Mouse (Mus musculus) liver, embryonic 13.5 days (tissue): Measurements from ENCODE around the gene Olfr1053. TPM values are rescaled to one million over a fixed set of nuclear protein-coding genes. Genes with fewer than 3 reads are reported as not detected.
"Not testable (repeated sequence)": the region's sequence is repeated elsewhere in the genome, so short reads cannot be mapped to it uniquely, and the experiment has no call there.

Experiments
- ATAC-seq: fragments of 200-750 bp; cut with Nextera tagmentation; 2 replicates; pipeline ENCODE4 v1.8.0; 2017; ENCODE audit warnings: low read depth, mild to moderate bottlenecking, moderate number of reproducible peaks, moderate library complexity
- DNase-seq: peaks from one replicate; pipeline ENCODE4 v3.0.0; 2022
- H3K27ac ChIP-seq: fragments of 300-500 bp; sonication (generic); 2 replicates; pipeline ENCODE4 v1.5.1; 2015; ENCODE audit warnings: moderate library complexity, mild to moderate bottlenecking, inconsistent platforms
- H3K27me3 ChIP-seq: fragments of 300-500 bp; sonication (generic); 2 replicates; pipeline ENCODE4 v1.6.1; 2015; ENCODE audit warnings: mild to moderate bottlenecking, inconsistent platforms
- H3K36me3 ChIP-seq: fragments of 300-500 bp; sonication (generic); 2 replicates; pipeline ENCODE4 v1.6.1; 2015; ENCODE audit warnings: mild to moderate bottlenecking, inconsistent platforms
- H3K4me1 ChIP-seq: fragments of 300-500 bp; sonication (generic); replicated peaks from 2 replicates; pipeline ENCODE4 v1.6.1; 2015; ENCODE audit warnings: inconsistent platforms
- H3K4me2 ChIP-seq: fragments of 300-500 bp; sonication (generic); 2 replicates; pipeline ENCODE4 v1.6.1; 2015; ENCODE audit warnings: inconsistent platforms, mild to moderate bottlenecking, moderate library complexity
- H3K4me3 ChIP-seq: fragments of 300-500 bp; sonication (generic); replicated peaks from 2 replicates; pipeline ENCODE4 v1.5.1; 2015; ENCODE audit warnings: mild to moderate bottlenecking, inconsistent platforms
- H3K9ac ChIP-seq: fragments of 300-500 bp; sonication (generic); 2 replicates; pipeline ENCODE4 v1.6.1; 2015; ENCODE audit warnings: mild to moderate bottlenecking, inconsistent platforms
- H3K9me3 ChIP-seq: fragments of 300-500 bp; sonication (generic); replicated peaks from 2 replicates; pipeline ENCODE4 v1.6.1; 2016; ENCODE audit warnings: inconsistent platforms
- WGBS: fragments of 180-500 bp; shearing (Covaris S2); methylation state at CpG from one replicate; pipeline ENCODE4 v1.1.7; 2015; ENCODE audit not compliant: insufficient replicate concordance; 5-methylcytosine and 5-hydroxymethylcytosine counted together
- polyA plus RNA-seq: library from polyadenylated mRNA; unstranded; fragments of >200 nt; fragmentation: Nextera tagmentation; extraction: Ambion mirVana; gene quantifications from 2 replicates; pipeline ENCODE4 v1.2.1, GENCODE M21; 2015

Gene Olfr1053
- not detected in 2 replicates for polyA plus RNA-seq

GRCm38 (mm10) chr2:86315184-86315583 lies at the start of gene Olfr1053:
TSS of gene Olfr1053 (minus strand) at chr2:86315284.
- DNase-seq (no peak), ATAC-seq (no peak)
- Histone ChIP-seq H3K36me3 (no peaks in the 10 kb centered on the region), H3K9ac (no peak within 1 kb of the TSS), H3K4me3 (no peak within 1 kb of the TSS), H3K27ac (no peak within 1 kb of the TSS), H3K27me3 (no peaks in the 10 kb centered on the region), H3K4me1 (no peaks in the 10 kb centered on the region), H3K4me2 (no peak within 1 kb of the TSS), H3K9me3 (no peaks in the 10 kb centered on the region)
- 45% methylated on average over 3 of the region's 3 CpGs for WGBS

- H3K4me2 ChIP-seq, result no peak within 1 kb of the TSS
- H3K36me3 ChIP-seq, result no peaks in the 10 kb centered on the region
- ATAC-seq, result no peak
- no peak within 1 kb of the TSS for H3K27ac ChIP-seq
- H3K27me3 ChIP-seq, result no peaks in the 10 kb centered on the region
- no peak within 1 kb of the TSS for H3K4me3 ChIP-seq
- no peaks in the 10 kb centered on the region for H3K9me3 ChIP-seq
- no peaks in the 10 kb centered on the region for H3K4me1 ChIP-seq
- no peak for DNase-seq
- H3K9ac ChIP-seq, result no peak within 1 kb of the TSS
Measured at GRCm38 (mm10) chr2:86362369-86362768, 47.3 kb upstream of the Olfr1053 start, which contains the start of gene Olfr1056. TSS of gene Olfr1056 (minus strand) at chr2:86362469.

GRCm38 (mm10) chr2:86351751-86352150 lies 36.7 kb upstream of the Olfr1053 start:
- H3K9ac ChIP-seq, H3K27ac ChIP-seq, H3K9me3 ChIP-seq, H3K36me3 ChIP-seq, H3K4me3 ChIP-seq, ATAC-seq, H3K27me3 ChIP-seq, H3K4me2 ChIP-seq, H3K4me1 ChIP-seq, DNase-seq: not testable (repeated sequence)
- WGBS, result 77% methylated on average over 1 of the region's 1 CpGs

GRCm38 (mm10) chr2:86350184-86350583 lies 35.1 kb upstream of the Olfr1053 start, which contains the start of gene Olfr1055:
TSS of gene Olfr1055 (minus strand) at chr2:86350284.
- Histone ChIP-seq H3K9ac (no peak within 1 kb of the TSS), H3K4me1 (no peaks in the 10 kb centered on the region), H3K4me3 (no peak within 1 kb of the TSS), H3K27me3 (no peaks in the 10 kb centered on the region), H3K27ac (no peak within 1 kb of the TSS), H3K9me3 (no peaks in the 10 kb centered on the region), H3K36me3 (no peaks in the 10 kb centered on the region), H3K4me2 (no peak within 1 kb of the TSS)
- WGBS, result 80% methylated on average over 5 of the region's 5 CpGs
- no peak for DNase-seq
- ATAC-seq, result no peak

GRCm38 (mm10) chr2:86335333-86335732 lies 20.2 kb upstream of the Olfr1053 start, which contains the start of gene Olfr1054:
TSS of gene Olfr1054 (minus strand) at chr2:86335433.
- Histone ChIP-seq H3K27ac (no peak within 1 kb of the TSS), H3K4me1 (no peaks in the 10 kb centered on the region), H3K4me2 (no peak within 1 kb of the TSS), H3K36me3 (no peaks in the 10 kb centered on the region), H3K9ac (no peak within 1 kb of the TSS), H3K9me3 (no peaks in the 10 kb centered on the region), H3K4me3 (no peak within 1 kb of the TSS), H3K27me3 (no peaks in the 10 kb centered on the region)
- no peak for DNase-seq
- 79% methylated on average over 3 of the region's 3 CpGs for WGBS
- no peak for ATAC-seq

GRCm38 (mm10) chr2:86292155-86292554 lies 22.9 kb downstream of the Olfr1053 start, which contains the start of gene Olfr1052:
TSS of gene Olfr1052 (plus strand) at chr2:86292455.
- DNase-seq, result no peak
- no peaks in the 10 kb centered on the region for H3K27me3 ChIP-seq
- no peaks in the 10 kb centered on the region for H3K36me3 ChIP-seq
- ATAC-seq, result no peak
- no peak within 1 kb of the TSS for H3K27ac ChIP-seq
- no peak within 1 kb of the TSS for H3K4me2 ChIP-seq
- no peaks in the 10 kb centered on the region for H3K4me1 ChIP-seq
- no peak within 1 kb of the TSS for H3K9ac ChIP-seq
- H3K9me3 ChIP-seq, result no peaks in the 10 kb centered on the region
- no peak within 1 kb of the TSS for H3K4me3 ChIP-seq

GRCm38 (mm10) chr2:86278988-86279387 lies 36.1 kb downstream of the Olfr1053 start, which contains the start of gene Olfr1051:
TSS of gene Olfr1051 (minus strand) at chr2:86279088.
- not testable (repeated sequence) for DNase-seq, H3K4me3 ChIP-seq, ATAC-seq, H3K36me3 ChIP-seq, H3K4me1 ChIP-seq, H3K27me3 ChIP-seq, H3K9me3 ChIP-seq, H3K9ac ChIP-seq, H3K4me2 ChIP-seq, H3K27ac ChIP-seq

Other genes starting within 250 kb of the Olfr1053 start
- not detected in 2 replicates for gene Olfr1036, start 241.3 kb downstream of the Olfr1053 start, polyA plus RNA-seq
- gene Olfr1037, start 227.9 kb downstream of the Olfr1053 start, polyA plus RNA-seq, result not detected in 2 replicates
- not detected in 2 replicates for gene Olfr1039, start 179.4 kb downstream of the Olfr1053 start, polyA plus RNA-seq
- not detected in 2 replicates for gene Olfr1040, start 168.6 kb downstream of the Olfr1053 start, polyA plus RNA-seq
- not detected in 2 replicates for gene Olfr1042, start 153.4 kb downstream of the Olfr1053 start, polyA plus RNA-seq
- gene Olfr1043, start 147.8 kb downstream of the Olfr1053 start, polyA plus RNA-seq, result not detected in 2 replicates
- not detected in 2 replicates for gene Olfr1044, start 137.5 kb downstream of the Olfr1053 start, polyA plus RNA-seq
- not detected in 2 replicates for gene Olfr52, start 129.6 kb downstream of the Olfr1053 start, polyA plus RNA-seq
- gene Olfr1045, start 112.3 kb downstream of the Olfr1053 start, polyA plus RNA-seq, result not detected in 2 replicates
- gene Olfr1046, start 96.0 kb downstream of the Olfr1053 start, polyA plus RNA-seq, result not detected in 2 replicates
- not detected in 2 replicates for gene Olfr1047, start 83.9 kb downstream of the Olfr1053 start, polyA plus RNA-seq
- gene Olfr1048, start 75.0 kb downstream of the Olfr1053 start, polyA plus RNA-seq, result not detected in 2 replicates
- gene Olfr1049, start 57.0 kb downstream of the Olfr1053 start, polyA plus RNA-seq, result not detected in 2 replicates
- not detected in 2 replicates for gene Olfr1051, start 36.2 kb downstream of the Olfr1053 start, polyA plus RNA-seq
- not detected in 2 replicates for gene Olfr1052, start 22.8 kb downstream of the Olfr1053 start, polyA plus RNA-seq
- not detected in 2 replicates for gene Olfr1054, start 20.1 kb upstream of the Olfr1053 start, polyA plus RNA-seq
- not detected in 2 replicates for gene Olfr1055, start 35.0 kb upstream of the Olfr1053 start, polyA plus RNA-seq
- gene Olfr1056, start 47.2 kb upstream of the Olfr1053 start, polyA plus RNA-seq, result not detected in 2 replicates
- not detected in 2 replicates for gene Olfr1057, start 63.1 kb upstream of the Olfr1053 start, polyA plus RNA-seq
- not detected in 2 replicates for gene Olfr1058, start 73.3 kb upstream of the Olfr1053 start, polyA plus RNA-seq
- gene Olfr1061, start 98.8 kb upstream of the Olfr1053 start, polyA plus RNA-seq, result not detected in 2 replicates
- gene Olfr1062, start 111.5 kb upstream of the Olfr1053 start, polyA plus RNA-seq, result not detected in 2 replicates
- not detected in 2 replicates for gene Olfr1065, start 135.3 kb upstream of the Olfr1053 start, polyA plus RNA-seq
- gene Olfr1066, start 141.0 kb upstream of the Olfr1053 start, polyA plus RNA-seq, result not detected in 2 replicates
- gene Olfr228, start 172.1 kb upstream of the Olfr1053 start, polyA plus RNA-seq, result not detected in 2 replicates
- not detected in 2 replicates for gene Olfr1076, start 193.2 kb upstream of the Olfr1053 start, polyA plus RNA-seq
- not detected in 2 replicates for gene Olfr1079, start 227.2 kb upstream of the Olfr1053 start, polyA plus RNA-seq
- not detected in 2 replicates for gene Olfr1080, start 243.0 kb upstream of the Olfr1053 start, polyA plus RNA-seq